Mouse (Mus musculus) lung, embryonic 14.5 days (tissue): ENCODE measurements around the gene 1700028P14Rik. TPM values are rescaled to one million over a fixed set of nuclear protein-coding genes. Genes with fewer than 3 reads are reported as not detected.

Experiments
- ATAC-seq: fragments of 200-750 bp; cut with Nextera tagmentation; 2 replicates; pipeline ENCODE4 v1.8.0; 2017; ENCODE audit warnings: mild to moderate bottlenecking, moderate TSS enrichment, moderate library complexity; ENCODE audit not compliant: insufficient read depth
- DNase-seq: peaks from one replicate; pipeline ENCODE4 v3.0.0-alpha.2; 2015
- H3K27ac ChIP-seq: fragments of 300-500 bp; sonication (generic); 2 replicates; pipeline ENCODE4 v1.5.1; 2014; ENCODE audit warnings: low read depth, mild to moderate bottlenecking, moderate library complexity
- H3K27me3 ChIP-seq: fragments of 300-500 bp; sonication (generic); 2 replicates; pipeline ENCODE4 v1.6.1; 2014; ENCODE audit warnings: low read length, control low read depth; ENCODE audit not compliant: insufficient read depth
- H3K36me3 ChIP-seq: fragments of 300-500 bp; sonication (generic); 2 replicates; pipeline ENCODE4 v1.6.1; 2014; ENCODE audit warnings: control low read depth; ENCODE audit not compliant: insufficient read depth
- H3K4me1 ChIP-seq: fragments of 300-500 bp; sonication (generic); 2 replicates; pipeline ENCODE4 v1.6.1; 2014; ENCODE audit warnings: antibody characterized with exemption, control low read depth; ENCODE audit not compliant: insufficient read depth
- H3K4me2 ChIP-seq: fragments of 300-500 bp; sonication (generic); 2 replicates; pipeline ENCODE4 v1.6.1; 2014; ENCODE audit warnings: mild to moderate bottlenecking
- H3K4me3 ChIP-seq: fragments of 300-500 bp; sonication (generic); 2 replicates; pipeline ENCODE4 v1.5.1; 2014; ENCODE audit warnings: low read depth, low read length
- H3K9ac ChIP-seq: fragments of 300-500 bp; sonication (generic); 2 replicates; pipeline ENCODE4 v1.6.1; 2014
- H3K9me3 ChIP-seq: fragments of 300-500 bp; sonication (generic); 2 replicates; pipeline ENCODE4 v1.6.1; 2016; ENCODE audit warnings: low read depth, low read length, control low read depth
- CTCF ChIP-seq: IDR thresholded peaks from 2 replicates; pipeline ENCODE4 v1.5.1; 2016; ENCODE audit warnings: antibody characterized with exemption, low read depth
- WGBS: fragments of 180-500 bp; shearing (Covaris S2); extraction: QIAGEN DNeasy Blood & Tissue Kit; methylation state at CpG from one replicate; pipeline ENCODE4 v1.1.7; 2014; 5-methylcytosine and 5-hydroxymethylcytosine counted together
- polyA plus RNA-seq: library from polyadenylated mRNA; unstranded; fragments of >200 nt; fragmentation: Nextera tagmentation; extraction: Ambion mirVana; gene quantifications from 2 replicates; pipeline ENCODE4 v1.2.1, GENCODE M21; 2014

1700028P14Rik gene
- polyA plus RNA-seq, 1 experiment from 2014 or later = not detected

GRCm38 (mm10) chr19:23609724-23610123, 42.9 kb downstream of the 1700028P14Rik start:
- WGBS = 64% methylated on average over 4 of the region's 4 CpGs
- Histone ChIP-seq H3K27ac (no peak overlapping the region), H3K9me3 (no peaks in the 10 kb centered on the region), H3K36me3 (no peaks in the 10 kb centered on the region), H3K4me2 (no peak overlapping the region), H3K4me3 (no peak overlapping the region), H3K4me1 (no peaks in the 10 kb centered on the region), H3K27me3 (no peaks in the 10 kb centered on the region), H3K9ac (no peak overlapping the region)
- TF ChIP-seq CTCF = no peak
- DNase-seq (no peak), ATAC-seq (no peak)

GRCm38 (mm10) chr19:23607951-23608350, 44.7 kb downstream of the 1700028P14Rik start:
- no peaks in the 10 kb centered on the region for H3K27me3 ChIP-seq
- no peaks in the 10 kb centered on the region for H3K9me3 ChIP-seq
- TF ChIP-seq CTCF = no peak
- no peak overlapping the region for H3K4me3 ChIP-seq
- no peak overlapping the region for H3K27ac ChIP-seq
- no peak overlapping the region for H3K4me2 ChIP-seq
- H3K4me1 ChIP-seq = no peaks in the 10 kb centered on the region
- no peaks in the 10 kb centered on the region for H3K36me3 ChIP-seq
- DNase-seq (no peak), ATAC-seq (no peak)
- 81% methylated on average over 2 of the region's 2 CpGs for WGBS
- H3K9ac ChIP-seq = no peak overlapping the region

GRCm38 (mm10) chr19:23594950-23595349, 57.7 kb downstream of the 1700028P14Rik start:
- H3K36me3 ChIP-seq = no peaks in the 10 kb centered on the region
- no peak overlapping the region for H3K27ac ChIP-seq
- DNase-seq = no peak
- H3K4me1 ChIP-seq = no peaks in the 10 kb centered on the region
- no peak for TF ChIP-seq CTCF
- WGBS = 82% methylated on average over 3 of the region's 3 CpGs
- no peaks in the 10 kb centered on the region for H3K27me3 ChIP-seq
- no peak overlapping the region for H3K4me3 ChIP-seq
- H3K9me3 ChIP-seq = no peaks in the 10 kb centered on the region
- ATAC-seq = no peak
- no peak overlapping the region for H3K9ac ChIP-seq
- H3K4me2 ChIP-seq = no peak overlapping the region

- WGBS = 51% methylated on average over 11 of the region's 11 CpGs
- ATAC-seq = no peak
- H3K36me3 ChIP-seq = no peaks in the 10 kb centered on the region
- no peak overlapping the region for H3K4me2 ChIP-seq
- no peaks in the 10 kb centered on the region for H3K9me3 ChIP-seq
- H3K27me3 ChIP-seq = no peaks in the 10 kb centered on the region
- H3K9ac ChIP-seq = no peak overlapping the region
- H3K4me1 ChIP-seq = no peaks in the 10 kb centered on the region
- DNase-seq = no peak
- no peak overlapping the region for H3K4me3 ChIP-seq
- TF ChIP-seq CTCF = no peak
- no peak overlapping the region for H3K27ac ChIP-seq
Observed at GRCm38 (mm10) chr19:23578606-23579355, 73.8 kb downstream of the 1700028P14Rik start.

GRCm38 (mm10) chr19:23576685-23577084, 75.9 kb downstream of the 1700028P14Rik start:
- Histone ChIP-seq H3K27ac (no peak overlapping the region), H3K4me1 (no peaks in the 10 kb centered on the region), H3K4me3 (no peak overlapping the region), H3K36me3 (no peaks in the 10 kb centered on the region), H3K27me3 (no peaks in the 10 kb centered on the region), H3K4me2 (no peak overlapping the region), H3K9ac (no peak overlapping the region), H3K9me3 (no peaks in the 10 kb centered on the region)
- WGBS = 42% methylated on average over 4 of the region's 4 CpGs
- no peak for DNase-seq
- ATAC-seq = no peak
- TF ChIP-seq CTCF = no peak; the same call in 1 of the 2 replicates

GRCm38 (mm10) chr19:23563693-23564092, 88.9 kb downstream of the 1700028P14Rik start:
- Histone ChIP-seq H3K36me3 (no peaks in the 10 kb centered on the region), H3K4me3 (no peak overlapping the region), H3K27ac (no peak overlapping the region), H3K9ac (no peak overlapping the region), H3K27me3 (no peaks in the 10 kb centered on the region), H3K4me1 (no peaks in the 10 kb centered on the region), H3K9me3 (no peaks in the 10 kb centered on the region), H3K4me2 (no peak overlapping the region)
- DNase-seq (no peak), ATAC-seq (no peak)
- 74% methylated on average over 5 of the region's 5 CpGs for WGBS
- no peak for TF ChIP-seq CTCF

GRCm38 (mm10) chr19:23562588-23562987, 90.0 kb downstream of the 1700028P14Rik start:
- H3K27ac ChIP-seq = no peak overlapping the region
- 88% methylated on average over 4 of the region's 4 CpGs for WGBS
- no peak for ATAC-seq

More at GRCm38 (mm10) chr19:23562588-23562987, 90.0 kb downstream of the 1700028P14Rik start:
- no peak overlapping the region for H3K4me3 ChIP-seq
- H3K36me3 ChIP-seq = no peaks in the 10 kb centered on the region
- no peak overlapping the region for H3K9ac ChIP-seq
- no peak overlapping the region for H3K4me2 ChIP-seq
- TF ChIP-seq CTCF = no peak
- DNase-seq = no peak
- no peaks in the 10 kb centered on the region for H3K9me3 ChIP-seq
- no peaks in the 10 kb centered on the region for H3K4me1 ChIP-seq
- H3K27me3 ChIP-seq = no peaks in the 10 kb centered on the region
